Mouse (Mus musculus) lung, postnatal 0 days (tissue): ENCODE measurements around the gene Cep128.

Experiments
- CTCF ChIP-seq: IDR thresholded peaks from 2 replicates; pipeline ENCODE4 v1.5.1; 2016; ENCODE audit warnings: antibody characterized with exemption, mild to moderate bottlenecking
- EP300 ChIP-seq: IDR thresholded peaks from 2 replicates; pipeline ENCODE4 v1.6.1; 2016; ENCODE audit warnings: antibody characterized with exemption, mild to moderate bottlenecking, control low read depth

- TF ChIP-seq CTCF (no peak), EP300 (no peak)
These were observed 313.6 kb downstream of the Cep128 start for GRCm38 (mm10) chr12:91070551-91071045.
